Mouse (Mus musculus): Measurements from ENCODE around the gene Chd3. TPM values are rescaled to one million over a fixed set of nuclear protein-coding genes. Genes with fewer than 3 reads are reported as not detected.
"Not testable (repeated sequence)": the region's sequence is repeated elsewhere in the genome, so short reads cannot be mapped to it uniquely, and the experiment has no call there.

Chd3 gene
- polyA plus RNA-seq, 1 experiment = 134 TPM

DNA sequence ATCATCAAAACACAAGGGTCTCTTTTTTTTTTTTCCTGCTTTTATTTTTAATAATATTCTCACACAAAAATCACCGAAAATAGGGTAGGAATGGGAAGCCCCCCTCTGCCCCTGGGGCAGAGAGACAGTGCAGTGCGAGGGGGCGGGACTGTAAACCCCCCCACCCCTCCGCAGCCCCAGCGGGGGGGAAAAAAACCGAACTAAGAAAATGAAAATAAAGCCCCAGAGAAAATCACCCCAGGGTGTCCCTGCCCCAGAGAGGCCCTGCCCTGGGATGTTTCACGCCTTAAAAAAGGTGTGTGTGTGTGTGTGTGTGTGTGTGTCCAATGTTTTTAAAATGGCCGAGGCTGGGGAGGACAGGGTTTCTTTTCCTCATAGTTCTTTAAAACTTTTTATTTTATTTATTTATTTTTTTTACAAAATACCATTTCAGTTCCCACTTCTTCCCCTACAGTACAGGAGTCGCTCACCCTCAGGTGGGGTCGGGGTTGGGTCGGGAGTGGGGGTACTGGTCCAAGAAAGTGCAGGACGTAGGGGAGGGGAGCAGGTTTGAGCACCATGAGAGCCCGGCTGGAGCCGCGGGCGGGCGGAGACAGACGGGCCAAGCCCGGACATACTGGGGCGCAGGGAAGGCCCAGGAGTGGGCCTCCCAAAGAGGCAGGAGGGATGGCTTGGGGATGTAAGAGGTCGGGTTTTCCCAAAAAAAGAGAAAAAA is 29.4 kb upstream of the Chd3 start:
- no peak for TF ChIP-seq CTCF (IDR thresholded peaks at IDR 0.05; ENCODE audit: low read depth, low read length)
- no peak for TF ChIP-seq POLR2A (IDR thresholded peaks at IDR 0.05; ENCODE audit: borderline replicate concordance, low read depth, low read length)
- no peaks in the 10 kb centered on the region for H3K4me1 ChIP-seq (ENCODE audit: control insufficient read depth, insufficient read depth, low read length)
- no peak overlapping the region for H3K27ac ChIP-seq (ENCODE audit: insufficient read depth, low read depth, low read length)
- no peak overlapping the region for H3K4me3 ChIP-seq (ENCODE audit: insufficient read depth, low read length)

DNA sequence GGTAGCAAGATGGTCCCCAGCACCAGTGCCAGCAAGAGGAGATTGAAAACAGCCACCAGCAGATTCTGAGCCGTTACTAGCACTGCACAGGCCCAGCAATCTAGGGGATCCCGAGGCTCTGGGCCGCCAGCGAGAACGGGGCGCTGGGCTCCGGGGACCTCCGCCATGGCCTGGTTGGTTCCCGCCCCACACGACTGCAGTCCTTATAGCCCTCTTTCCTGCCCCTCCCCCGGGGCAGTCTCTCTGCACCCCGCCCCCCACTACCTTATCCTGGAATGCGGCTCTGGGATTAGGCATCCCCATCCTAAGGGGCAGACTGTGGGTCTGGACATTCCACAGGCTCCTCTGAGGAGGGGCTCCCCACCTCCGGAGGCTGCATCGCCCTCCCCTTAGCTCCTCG is 28.9 kb upstream of the Chd3 start, which contains the start of gene Tmem88:
Tmem88 (minus strand) TSS at position 176 of the 400 bp plus-strand sequence.
- no peaks in the 10 kb centered on the region for H3K4me1 ChIP-seq (ENCODE audit: control insufficient read depth, insufficient read depth, low read length)
- no peak within 1 kb of the TSS for H3K4me3 ChIP-seq (ENCODE audit: insufficient read depth, low read length)
- H3K27ac ChIP-seq (ENCODE audit: insufficient read depth, low read depth, low read length) = no peak within 1 kb of the TSS
- no peak for TF ChIP-seq CTCF (IDR thresholded peaks at IDR 0.05; ENCODE audit: low read depth, low read length)
- TF ChIP-seq POLR2A (IDR thresholded peaks at IDR 0.05; ENCODE audit: borderline replicate concordance, low read depth, low read length) = no peak

DNA sequence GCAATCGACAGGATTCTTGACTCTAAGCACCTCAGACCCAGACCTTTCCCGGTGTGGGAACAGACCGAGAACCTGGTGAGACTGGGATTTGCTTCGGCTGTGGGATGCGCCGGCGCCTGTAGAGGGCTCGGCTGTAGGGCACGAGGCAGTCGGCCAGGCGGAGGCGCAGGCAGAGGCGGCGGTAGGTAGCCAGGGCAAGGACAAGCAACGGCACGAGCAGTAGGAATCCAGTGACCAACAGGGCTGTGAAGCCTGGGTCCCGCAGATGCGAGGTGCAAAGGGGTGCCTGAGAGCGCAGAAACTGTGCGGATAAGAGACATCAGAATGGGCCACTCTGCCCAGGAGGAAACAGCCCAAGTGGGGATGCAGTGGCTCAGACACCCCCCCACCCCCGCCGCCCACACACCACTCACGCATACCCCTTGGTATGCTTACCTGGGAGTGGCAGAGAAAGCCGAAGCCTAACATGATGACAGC is 28.4 kb upstream of the Chd3 start:
- no peak for TF ChIP-seq CTCF (IDR thresholded peaks at IDR 0.05; ENCODE audit: low read depth, low read length)
- Histone ChIP-seq H3K4me1 (ENCODE audit: control insufficient read depth, insufficient read depth, low read length) (no peaks in the 10 kb centered on the region), H3K4me3 (ENCODE audit: insufficient read depth, low read length) (no peak overlapping the region), H3K27ac (ENCODE audit: insufficient read depth, low read depth, low read length) (no peak overlapping the region)

DNA sequence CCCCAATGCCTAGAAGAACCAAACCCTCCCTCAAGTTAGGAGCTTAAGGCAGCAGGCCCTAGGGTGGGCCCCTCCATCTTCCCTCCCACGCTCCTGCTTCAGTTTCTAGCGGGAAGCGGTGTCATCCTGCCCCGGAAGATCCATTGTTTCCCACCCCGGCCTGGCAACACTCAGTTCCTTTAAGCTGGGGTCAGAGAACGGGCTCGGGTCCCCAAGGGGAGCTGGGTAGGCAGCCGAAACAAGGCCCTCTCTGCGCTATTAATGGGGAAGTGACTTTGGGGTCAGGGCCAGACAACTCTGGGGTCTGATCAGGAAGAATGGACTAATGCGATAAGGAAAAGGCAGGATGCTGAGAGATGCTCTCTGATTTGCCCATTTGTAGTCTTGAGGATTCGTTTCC is 27.6 kb upstream of the Chd3 start:
- Histone ChIP-seq H3K27ac (ENCODE audit: insufficient read depth, low read depth, low read length) (no peak overlapping the region), H3K4me1 (ENCODE audit: control insufficient read depth, insufficient read depth, low read length) (no peaks in the 10 kb centered on the region), H3K4me3 (ENCODE audit: insufficient read depth, low read length) (peak overlapping the region; percentile 76)
- TF ChIP-seq POLR2A (IDR thresholded peaks at IDR 0.05; ENCODE audit: borderline replicate concordance, low read depth, low read length) (no peak), CTCF (IDR thresholded peaks at IDR 0.05; ENCODE audit: low read depth, low read length) (no peak)

DNA sequence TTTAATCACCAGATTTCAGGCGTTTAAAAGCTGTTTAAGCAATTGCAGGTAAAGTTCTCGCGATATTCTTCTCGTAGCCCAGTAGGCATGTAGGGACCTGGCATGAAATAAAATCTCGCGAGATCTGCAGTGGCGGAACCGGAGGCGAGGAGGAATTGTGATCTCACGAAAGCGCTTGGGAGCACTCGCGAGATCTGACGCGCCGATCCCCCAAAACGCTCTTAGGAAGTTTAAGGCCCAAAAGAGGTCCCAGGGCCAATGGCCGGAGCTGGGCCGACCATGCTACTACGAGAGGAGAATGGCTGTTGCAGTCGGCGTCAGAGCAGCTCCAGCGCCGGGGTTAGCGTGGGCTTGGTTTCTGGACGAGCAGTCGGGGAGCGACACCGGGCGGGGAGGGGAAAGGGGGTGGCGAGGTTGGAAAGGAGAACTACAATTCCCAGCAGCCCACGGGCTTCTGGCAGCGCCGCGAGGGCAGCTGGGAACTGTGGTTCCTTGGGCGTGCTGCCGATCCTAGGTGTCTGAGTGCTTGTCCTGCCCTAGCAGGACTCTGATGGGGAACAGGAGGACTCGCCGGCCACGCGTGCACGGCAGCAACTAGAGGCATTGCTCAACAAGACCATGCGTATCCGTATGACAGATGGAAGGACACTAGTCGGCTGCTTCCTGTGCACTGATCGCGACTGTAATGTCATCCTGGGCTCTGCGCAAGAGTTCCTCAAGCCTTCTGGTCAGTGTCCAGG is 26.6 kb upstream of the Chd3 start:
- Histone ChIP-seq H3K4me1 (ENCODE audit: control insufficient read depth, insufficient read depth, low read length) (no peaks in the 10 kb centered on the region), H3K27ac (ENCODE audit: insufficient read depth, low read depth, low read length) (peak overlapping the region; percentile 92), H3K4me3 (ENCODE audit: insufficient read depth, low read length) (peak overlapping the region; percentile 76)
- TF ChIP-seq POLR2A (IDR thresholded peaks at IDR 0.05; ENCODE audit: borderline replicate concordance, low read depth, low read length) (no peak), CTCF (IDR thresholded peaks at IDR 0.05; ENCODE audit: low read depth, low read length) (no peak)

DNA sequence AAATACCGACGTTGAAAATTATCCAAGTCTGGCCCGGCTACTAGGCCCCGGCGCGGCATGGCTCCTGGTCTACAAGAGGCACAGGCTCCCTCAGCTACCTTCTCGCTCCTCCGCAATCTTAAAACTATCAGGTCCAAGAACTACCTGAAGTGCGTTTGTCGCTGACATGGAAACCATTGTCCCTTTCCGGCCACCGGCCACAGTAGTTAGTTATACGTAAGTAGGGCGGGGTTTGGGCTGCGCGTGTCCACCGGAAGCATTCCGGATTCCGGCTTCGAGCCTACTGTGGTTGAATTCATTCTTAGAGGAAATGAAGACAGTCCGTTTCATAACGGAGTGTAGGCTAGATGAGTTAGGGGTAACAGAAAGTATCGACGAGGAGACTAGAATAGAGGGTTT is 26.0 kb upstream of the Chd3 start, which contains the start of the genes Naa38 and Cyb5d1:
Naa38 (plus strand) TSS at position 253 of the 399 bp plus-strand sequence.
Cyb5d1 (minus strand) TSS at position 397 of the 399 bp plus-strand sequence.
- Histone ChIP-seq H3K4me3 (ENCODE audit: insufficient read depth, low read length) (peak within 1 kb of the TSS; percentile 76), H3K27ac (ENCODE audit: insufficient read depth, low read depth, low read length) (peak within 1 kb of the TSS; percentile 92)
- not testable (repeated sequence) for H3K4me1 ChIP-seq (ENCODE audit: control insufficient read depth, insufficient read depth, low read length)

DNA sequence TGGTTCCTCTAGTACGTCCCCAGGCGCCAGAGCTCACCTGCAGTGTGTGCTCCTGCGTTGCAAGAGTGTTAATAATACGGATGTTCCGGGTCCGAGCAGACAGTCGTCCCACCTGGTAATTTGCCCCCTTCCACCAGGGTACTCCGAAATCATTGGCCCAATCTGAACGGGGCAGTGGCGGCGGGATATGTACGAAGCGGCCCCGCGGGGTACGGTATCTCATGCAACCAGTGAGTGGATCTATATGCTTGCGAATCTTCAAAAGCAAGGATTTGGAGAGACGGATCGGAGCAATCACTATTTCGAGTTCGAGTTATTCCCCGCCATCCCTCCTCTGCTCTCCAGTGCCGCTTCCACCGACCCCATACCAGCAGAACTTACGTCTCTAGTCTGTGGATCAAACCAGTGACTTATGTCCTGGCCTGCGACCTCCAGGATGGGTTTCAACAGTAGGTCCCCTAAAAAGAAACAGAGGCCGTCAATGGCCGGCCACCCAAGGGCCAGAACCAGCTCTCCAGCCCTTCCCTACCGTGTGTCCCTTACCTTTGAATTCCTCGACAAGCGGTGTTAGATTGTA is 25.5 kb upstream of the Chd3 start:
- Histone ChIP-seq H3K27ac (ENCODE audit: insufficient read depth, low read depth, low read length) (0 out of 2 replicates have a peak overlapping the region, but pooled peaks have one; percentile 12), H3K4me3 (ENCODE audit: insufficient read depth, low read length) (peak overlapping the region; percentile 76)
- H3K4me1 ChIP-seq (ENCODE audit: control insufficient read depth, insufficient read depth, low read length) = not testable (repeated sequence)

DNA sequence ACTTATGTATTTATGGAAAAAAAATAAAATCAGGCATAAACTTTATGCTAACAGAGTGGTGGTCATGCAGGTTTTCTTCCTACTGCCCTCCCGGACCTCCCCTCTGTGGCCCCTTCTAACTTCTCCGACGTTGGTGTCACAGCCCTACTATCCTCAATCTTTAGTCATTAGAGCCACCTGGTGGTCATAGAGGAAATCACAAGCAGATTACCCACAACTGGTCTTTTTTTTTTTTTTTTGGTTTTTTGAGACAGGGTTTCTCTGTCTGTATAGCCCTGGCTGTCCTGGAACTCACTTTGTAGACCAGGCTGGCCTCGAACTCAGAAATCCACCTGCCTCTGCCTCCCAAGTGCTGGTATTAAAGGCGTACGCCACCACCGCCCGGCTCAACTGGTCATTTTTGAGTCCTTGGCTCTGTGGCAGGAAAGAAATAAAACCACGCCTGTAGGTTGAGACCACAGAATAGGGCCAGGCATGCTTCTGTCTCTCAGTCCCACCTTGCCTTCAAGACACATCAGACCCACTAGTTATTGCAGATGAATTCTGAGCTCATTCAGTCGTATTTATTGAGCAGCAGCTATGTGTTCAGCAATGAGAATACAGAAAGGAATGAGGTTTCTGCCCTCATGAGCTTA is 21.3 kb upstream of the Chd3 start:
- peak; percentile 45; the same call in 1 of the 2 replicates for TF ChIP-seq CTCF (IDR thresholded peaks at IDR 0.05; ENCODE audit: low read depth, low read length)
- TF ChIP-seq POLR2A (IDR thresholded peaks at IDR 0.05; ENCODE audit: borderline replicate concordance, low read depth, low read length) = no peak
- no peak overlapping the region for H3K4me3 ChIP-seq (ENCODE audit: insufficient read depth, low read length)
- H3K4me1 ChIP-seq (ENCODE audit: control insufficient read depth, insufficient read depth, low read length) = 0 out of 2 replicates have a peak, but pooled peaks cover 3% of the 10 kb centered on the region
- no peak overlapping the region for H3K27ac ChIP-seq (ENCODE audit: insufficient read depth, low read depth, low read length)

DNA sequence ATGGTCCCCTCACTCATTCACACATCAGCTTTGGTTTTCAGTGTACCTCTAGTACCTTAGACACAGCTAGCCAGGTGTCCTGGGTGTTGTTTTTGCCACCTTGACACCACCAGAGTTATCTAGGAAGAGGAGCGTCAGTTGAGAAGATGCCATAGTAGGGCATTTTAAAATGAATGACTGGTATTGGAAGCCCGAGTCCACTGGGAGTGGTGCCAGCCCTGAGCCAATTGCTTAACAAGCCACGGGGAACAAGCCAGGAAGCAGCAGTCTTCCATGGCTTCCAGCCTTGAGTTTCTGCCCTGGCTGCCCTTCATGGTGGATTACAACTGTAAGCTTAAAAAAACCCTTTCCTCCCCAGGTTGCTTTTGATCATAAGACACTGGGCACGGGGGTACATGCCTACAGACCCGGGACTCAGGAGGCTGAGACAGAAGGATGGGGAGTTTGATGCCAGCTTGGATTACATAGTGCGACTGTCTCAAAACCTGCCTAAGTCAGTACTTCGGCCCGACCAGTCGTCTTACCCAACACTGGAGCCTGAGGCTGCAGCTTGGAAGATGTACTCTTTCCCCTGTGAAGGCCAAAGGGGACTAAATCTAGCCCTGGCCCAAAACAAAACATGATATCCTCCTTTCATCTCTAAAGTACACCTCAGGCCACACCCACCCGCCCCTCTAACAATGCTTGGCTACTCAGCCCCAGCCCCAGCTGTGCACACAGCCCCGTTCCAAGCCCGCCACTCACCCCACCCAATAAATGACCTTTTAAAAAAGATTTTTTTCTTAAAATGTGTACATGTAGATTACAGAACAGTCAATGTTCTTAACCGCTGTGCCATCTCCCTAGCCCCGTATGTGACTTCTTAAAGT is 20.6 kb upstream of the Chd3 start:
- Histone ChIP-seq H3K27ac (ENCODE audit: insufficient read depth, low read depth, low read length) (no peak overlapping the region), H3K4me3 (ENCODE audit: insufficient read depth, low read length) (no peak overlapping the region), H3K4me1 (ENCODE audit: control insufficient read depth, insufficient read depth, low read length) (0 out of 2 replicates have a peak, but pooled peaks cover 3% of the 10 kb centered on the region)
- no peak for TF ChIP-seq CTCF (IDR thresholded peaks at IDR 0.05; ENCODE audit: low read depth, low read length)
- no peak for TF ChIP-seq POLR2A (IDR thresholded peaks at IDR 0.05; ENCODE audit: borderline replicate concordance, low read depth, low read length)
